Mouse (Mus musculus) intestine, embryonic 14.5 days (tissue): ENCODE measurements around the gene Bcat2. TPM values are rescaled to one million over a fixed set of nuclear protein-coding genes. Genes with fewer than 3 reads are reported as not detected.

ENCODE experiments used
- ATAC-seq: fragments of 200-750 bp; cut with Nextera tagmentation; replicated peaks from 2 replicates; pipeline ENCODE4 v1.8.0; 2017; ENCODE audit warnings: low read depth, moderate number of reproducible peaks, moderate TSS enrichment, moderate library complexity; ENCODE audit not compliant: low FRiP score, low TSS enrichment
- DNase-seq: peaks from one replicate; pipeline ENCODE4 v3.0.0-alpha.2; 2018; ENCODE audit warnings: low spot score
- H3K27ac ChIP-seq: fragments of 300-500 bp; sonication (generic); 2 replicates; pipeline ENCODE4 v1.5.1; 2014; ENCODE audit warnings: low read depth, mild to moderate bottlenecking, control low read depth
- H3K27me3 ChIP-seq: fragments of 300-500 bp; sonication (generic); replicated peaks from 2 replicates; pipeline ENCODE4 v1.6.1; 2014; ENCODE audit warnings: low read length, control low read depth; ENCODE audit not compliant: control insufficient read depth, insufficient read depth
- H3K36me3 ChIP-seq: fragments of 300-500 bp; sonication (generic); 2 replicates; pipeline ENCODE4 v1.6.1; 2014; ENCODE audit warnings: low read length, control low read depth; ENCODE audit not compliant: control insufficient read depth, insufficient read depth
- H3K4me1 ChIP-seq: fragments of 300-500 bp; sonication (generic); replicated peaks from 2 replicates; pipeline ENCODE4 v1.6.1; 2014; ENCODE audit warnings: low read length, control low read depth, mixed read lengths; ENCODE audit not compliant: control insufficient read depth, insufficient read depth
- H3K4me2 ChIP-seq: fragments of 300-500 bp; sonication (generic); 2 replicates; pipeline ENCODE4 v1.6.1; 2014; ENCODE audit warnings: low read length
- H3K4me3 ChIP-seq: fragments of 300-500 bp; sonication (generic); 2 replicates; pipeline ENCODE4 v1.5.1; 2014; ENCODE audit warnings: low read depth, low read length, control low read depth, mixed read lengths
- H3K9ac ChIP-seq: fragments of 300-500 bp; sonication (generic); 2 replicates; pipeline ENCODE4 v1.6.1; 2014; ENCODE audit warnings: mild to moderate bottlenecking, low read length
- H3K9me3 ChIP-seq: fragments of 300-500 bp; sonication (generic); 2 replicates; pipeline ENCODE4 v1.6.1; 2016; ENCODE audit warnings: low read length, control low read depth; ENCODE audit not compliant: control insufficient read depth
- WGBS: fragments of 180-500 bp; shearing (Covaris S2); extraction: QIAGEN DNeasy Blood & Tissue Kit; methylation state at CpG from one replicate; pipeline ENCODE4 v1.1.7; 2014; 5-methylcytosine and 5-hydroxymethylcytosine counted together
- polyA plus RNA-seq: library from polyadenylated mRNA; unstranded; fragments of >200 nt; fragmentation: Nextera tagmentation; extraction: Ambion mirVana; gene quantifications from 2 replicates; pipeline ENCODE4 v1.2.1, GENCODE M21; 2014

The Bcat2 gene
- polyA plus RNA-seq, 1 experiment from 2014 or later = 60.1 TPM

DNA sequence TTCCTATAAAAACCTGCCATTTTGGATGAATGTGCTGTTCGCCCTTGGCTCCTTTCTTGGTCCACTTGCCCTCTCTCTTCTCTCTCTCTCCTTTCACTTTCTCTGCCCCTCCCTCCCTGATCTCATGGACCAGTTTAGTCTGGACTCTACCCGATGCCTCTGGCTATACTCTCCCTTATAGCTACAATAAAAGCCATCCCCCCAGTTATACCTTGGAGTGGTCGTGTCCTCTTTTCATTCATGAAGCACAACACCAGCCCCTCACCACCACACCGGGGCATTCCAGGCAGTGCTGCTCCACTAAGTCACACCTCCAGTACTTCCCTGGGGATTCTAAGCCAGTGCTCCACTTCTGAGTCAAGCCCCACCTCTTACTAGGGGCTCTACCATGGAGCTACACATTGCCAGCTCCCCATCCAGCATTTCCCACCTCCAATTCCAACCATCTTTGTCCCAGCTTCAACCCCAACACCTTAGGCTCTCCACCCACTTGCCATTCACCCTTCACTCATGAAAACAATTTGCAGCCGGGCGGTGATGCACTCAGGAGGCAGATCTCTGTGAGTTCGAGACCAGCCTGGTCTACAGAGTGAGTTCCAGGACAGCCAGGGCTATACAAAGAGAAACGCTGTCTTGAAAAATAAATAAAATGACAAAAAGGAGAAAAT, 2.7 kb upstream of the Bcat2 start:
- Histone ChIP-seq H3K9me3 (no peaks in the 10 kb centered on the region), H3K4me1 (peaks cover 28% of the 10 kb centered on the region), H3K27ac (peak overlapping the region; percentile 79), H3K9ac (no peak overlapping the region), H3K27me3 (no peaks in the 10 kb centered on the region), H3K4me3 (peak overlapping the region; percentile 48; the same call in 1 of the 2 replicates), H3K36me3 (no peaks in the 10 kb centered on the region), H3K4me2 (peak overlapping the region; percentile 69)
- 75% methylated on average over 8 of the region's 8 CpGs for WGBS
- DNase-seq = no peak
- ATAC-seq = no peak

DNA sequence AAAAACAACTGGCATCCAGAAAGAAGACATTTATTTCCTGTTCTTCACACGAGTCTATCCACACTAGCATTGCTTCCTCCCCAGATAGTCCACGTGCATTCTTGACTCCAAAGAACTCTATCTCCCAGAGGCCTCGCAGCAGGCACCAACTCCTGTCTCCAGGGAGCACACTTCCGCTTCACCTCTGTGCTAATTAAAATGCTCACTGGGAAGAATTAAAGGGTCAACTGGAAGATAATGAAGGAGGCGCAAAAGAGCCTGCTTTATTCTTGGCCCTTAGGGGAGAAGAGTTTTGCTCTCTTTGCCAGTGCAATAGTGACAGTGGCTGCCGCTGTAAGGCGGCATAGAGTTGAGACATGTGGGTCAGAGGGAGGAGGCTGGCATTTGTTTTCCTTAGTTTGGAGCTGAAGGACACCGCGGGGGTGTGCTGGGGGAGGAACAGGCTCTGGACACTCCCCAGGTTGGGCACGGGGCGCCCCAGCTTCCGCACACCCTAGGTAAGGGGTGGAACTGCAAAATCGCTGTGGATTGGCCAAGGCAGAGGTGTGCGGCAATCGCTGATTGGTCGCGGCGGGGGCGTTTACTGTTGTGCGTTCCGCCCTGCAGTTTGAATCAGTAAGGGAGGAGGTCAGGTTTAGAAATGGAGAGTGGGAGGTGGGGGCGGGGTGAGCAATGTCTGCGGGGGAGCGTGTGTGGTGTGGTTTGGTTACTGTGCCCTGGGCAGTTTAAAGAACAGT, 2.0 kb upstream of the Bcat2 start:
- H3K4me1 ChIP-seq = peaks cover 27% of the 10 kb centered on the region
- ATAC-seq (peak; percentile 95), DNase-seq (peak; percentile 87)
- H3K9me3 ChIP-seq = no peaks in the 10 kb centered on the region
- H3K27ac ChIP-seq = peak overlapping the region; percentile 79
- no peaks in the 10 kb centered on the region for H3K27me3 ChIP-seq
- H3K9ac ChIP-seq = peak overlapping the region; percentile 46
- 2% methylated on average over 24 of the region's 24 CpGs for WGBS
- H3K4me3 ChIP-seq = peak overlapping the region; percentile 48
- no peaks in the 10 kb centered on the region for H3K36me3 ChIP-seq
- H3K4me2 ChIP-seq = peak overlapping the region; percentile 69

DNA sequence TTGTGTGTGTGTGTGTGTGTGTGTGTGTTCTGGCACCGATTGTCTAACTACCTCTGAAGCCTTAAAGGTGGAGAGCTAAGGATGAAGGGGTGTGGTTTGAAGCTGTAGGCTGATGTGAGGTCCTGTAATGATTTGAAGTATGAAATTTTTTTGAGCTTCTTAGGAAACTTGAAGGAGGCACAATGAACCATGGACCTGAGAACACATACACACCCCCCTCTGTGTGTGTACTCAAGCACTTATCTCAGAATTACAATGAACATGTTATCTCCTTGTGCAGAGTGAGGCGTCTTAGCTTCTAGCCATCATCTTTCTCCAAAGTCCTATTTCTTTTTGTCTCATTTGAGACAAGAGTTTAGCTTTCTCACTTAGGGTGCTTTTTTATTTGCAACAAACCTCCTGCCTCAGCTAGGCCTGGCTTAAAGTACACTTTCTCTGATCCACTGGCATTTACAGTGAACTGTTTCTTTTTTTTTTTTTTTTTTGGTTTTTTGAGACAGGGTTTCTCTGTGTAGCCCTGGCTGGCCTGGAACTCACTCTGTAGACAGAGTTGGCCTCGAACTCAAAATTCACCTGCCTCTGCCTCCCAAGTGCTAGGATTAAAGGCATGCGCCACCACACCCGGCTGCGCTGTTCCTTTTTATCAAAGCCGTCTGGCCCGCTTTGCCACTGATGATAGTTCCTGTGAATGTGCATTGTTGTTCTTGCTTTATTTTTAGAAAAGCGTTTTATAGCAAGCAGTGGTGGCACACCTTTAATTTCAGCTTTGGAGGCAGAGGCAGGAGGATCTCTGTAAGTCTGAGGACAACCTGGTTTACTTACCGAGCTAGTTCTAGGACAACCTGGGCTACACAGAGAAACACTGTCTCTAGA, 1.1 kb upstream of the Bcat2 start:
- no peaks in the 10 kb centered on the region for H3K27me3 ChIP-seq
- H3K27ac ChIP-seq = peak overlapping the region; percentile 79
- ATAC-seq = peak; percentile 21
- no peak for DNase-seq
- peaks cover 27% of the 10 kb centered on the region for H3K4me1 ChIP-seq
- H3K4me3 ChIP-seq = peak overlapping the region; percentile 48
- WGBS = 76% methylated on average over 10 of the region's 10 CpGs
- H3K36me3 ChIP-seq = 0 out of 2 replicates have a peak, but pooled peaks cover 3% of the 10 kb centered on the region
- H3K4me2 ChIP-seq = peak overlapping the region; percentile 69
- no peaks in the 10 kb centered on the region for H3K9me3 ChIP-seq
- no peak overlapping the region for H3K9ac ChIP-seq

DNA sequence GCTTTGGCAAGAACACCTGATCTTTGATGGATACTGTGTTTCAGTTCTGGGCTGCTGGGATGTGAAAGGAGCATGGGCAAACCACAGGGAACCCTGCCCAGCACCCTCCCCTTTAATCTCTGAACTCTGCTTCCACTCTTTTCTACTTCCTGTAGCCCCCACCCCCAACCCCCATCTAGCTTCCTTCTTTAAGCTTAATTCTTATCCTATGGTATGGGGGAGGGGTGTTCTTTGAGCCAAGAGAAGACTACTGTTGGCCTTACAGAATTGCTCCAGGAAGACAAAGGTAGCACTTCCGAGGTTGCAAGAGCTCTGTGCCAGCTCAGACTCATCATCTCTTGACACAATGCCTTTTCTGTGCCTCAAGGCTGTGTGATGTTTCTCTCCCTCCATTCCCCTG, 2.0 kb downstream of the Bcat2 start:
- DNase-seq (no peak), ATAC-seq (no peak)
- Histone ChIP-seq H3K4me1 (peaks cover 27% of the 10 kb centered on the region), H3K9me3 (no peaks in the 10 kb centered on the region), H3K4me3 (no peak overlapping the region), H3K27ac (no peak overlapping the region), H3K36me3 (peaks cover 11% of the 10 kb centered on the region), H3K4me2 (no peak overlapping the region), H3K27me3 (no peaks in the 10 kb centered on the region), H3K9ac (no peak overlapping the region)
- WGBS = 53% methylated on average over 1 of the region's 1 CpGs

DNA sequence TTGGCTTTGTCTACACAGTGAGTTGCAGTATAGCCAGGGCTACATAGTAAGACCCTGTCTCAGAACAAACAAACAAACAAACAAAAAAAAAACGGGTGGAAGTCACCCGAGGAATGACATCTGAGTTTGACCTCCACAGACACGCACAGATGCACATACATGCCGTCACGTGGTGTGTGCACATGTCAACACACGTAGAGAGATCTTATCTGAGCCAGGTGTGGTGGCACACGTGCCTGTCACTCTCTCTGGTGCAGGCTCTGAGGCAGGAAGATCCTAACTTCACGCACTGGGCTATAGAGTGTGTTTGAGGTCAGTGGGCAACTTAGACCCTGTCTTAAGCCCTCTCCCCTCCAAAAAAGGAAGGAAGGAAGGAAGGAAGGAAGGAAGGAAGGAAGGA, 4.0 kb downstream of the Bcat2 start:
- no peak for ATAC-seq
- Histone ChIP-seq H3K4me1 (peaks cover 19% of the 10 kb centered on the region), H3K9me3 (no peaks in the 10 kb centered on the region), H3K9ac (no peak overlapping the region), H3K27me3 (no peaks in the 10 kb centered on the region), H3K4me3 (no peak overlapping the region), H3K4me2 (no peak overlapping the region), H3K27ac (no peak overlapping the region), H3K36me3 (peaks cover 18% of the 10 kb centered on the region)
- 82% methylated on average over 8 of the region's 8 CpGs for WGBS
- no peak for DNase-seq

DNA sequence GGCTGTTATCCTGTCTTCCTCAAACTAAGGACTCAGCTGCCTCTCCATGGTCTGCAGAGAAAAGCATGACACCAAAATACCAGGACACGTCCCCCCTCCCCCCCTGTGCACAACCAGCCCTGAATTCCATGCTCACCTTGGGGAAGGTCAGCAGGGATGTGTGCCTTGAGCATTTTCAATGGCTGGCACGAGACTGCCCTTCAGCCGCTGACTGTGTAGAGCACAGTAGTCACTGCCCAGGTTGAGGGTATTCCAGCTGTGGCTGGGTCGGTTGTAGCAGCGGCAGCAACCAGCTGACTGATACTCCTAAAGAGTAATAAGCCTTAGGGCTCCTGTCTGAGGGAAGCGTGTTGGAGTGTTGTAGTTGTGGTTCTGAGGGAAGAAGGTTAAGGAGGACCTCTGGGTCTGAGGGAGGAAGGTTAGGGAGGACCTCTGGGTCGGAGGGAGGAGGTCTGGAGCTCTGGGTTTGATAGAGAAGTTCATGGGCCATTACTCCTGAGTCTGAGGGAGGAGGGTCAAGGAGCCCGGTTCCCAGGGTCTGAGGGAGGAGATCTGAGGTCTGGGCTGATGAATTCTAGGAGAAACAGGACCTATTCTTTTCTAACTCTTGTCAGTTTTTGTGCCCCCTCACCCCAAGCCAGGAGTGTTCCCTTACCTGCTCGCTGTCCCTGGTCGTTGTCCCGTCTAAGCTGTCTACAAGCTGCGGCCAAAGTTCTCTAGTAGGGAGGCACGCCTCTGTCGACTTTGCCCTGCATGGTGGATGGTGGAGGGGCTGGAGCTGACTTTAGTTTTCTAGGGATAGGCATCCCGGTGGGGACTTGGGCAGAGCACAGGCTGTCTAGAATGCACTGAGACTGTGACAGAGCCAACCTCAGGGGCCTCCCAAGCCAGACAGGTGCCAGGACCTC, 4.8 kb downstream of the Bcat2 start:
- ATAC-seq (no peak; the same call in 1 of the 2 replicates), DNase-seq (no peak)
- peaks cover 18% of the 10 kb centered on the region for H3K36me3 ChIP-seq
- H3K9me3 ChIP-seq = no peaks in the 10 kb centered on the region
- WGBS = 75% methylated on average over 15 of the region's 15 CpGs
- no peak overlapping the region for H3K9ac ChIP-seq
- 0 out of 2 replicates have a peak overlapping the region, but pooled peaks have one; percentile 11 for H3K4me2 ChIP-seq
- no peak overlapping the region for H3K4me3 ChIP-seq
- H3K4me1 ChIP-seq = peaks cover 19% of the 10 kb centered on the region
- H3K27me3 ChIP-seq = no peaks in the 10 kb centered on the region
- no peak overlapping the region for H3K27ac ChIP-seq

DNA sequence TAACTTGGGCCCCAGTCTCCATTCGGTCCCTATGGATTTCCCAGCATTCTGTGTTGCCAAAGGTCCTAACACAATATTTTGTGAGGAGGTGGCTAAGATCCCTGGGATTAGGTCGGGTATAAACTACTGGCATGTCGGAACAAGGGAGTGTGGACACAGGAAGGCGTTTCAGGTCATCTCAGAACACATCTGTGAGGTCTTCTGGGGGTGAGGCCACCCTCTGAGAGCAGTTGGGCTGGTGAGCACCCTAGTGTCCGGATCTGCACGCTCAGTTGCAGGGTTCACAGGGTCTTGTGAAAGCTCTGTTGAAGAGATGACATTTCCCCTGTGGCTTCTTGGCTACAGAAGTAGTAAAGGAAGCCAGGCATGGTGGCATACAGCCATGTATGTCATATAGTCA, 16.0 kb downstream of the Bcat2 start:
- 91% methylated on average over 6 of the region's 6 CpGs for WGBS

More for the DNA sequence above, 16.0 kb downstream of the Bcat2 start:
- no peak overlapping the region for H3K27ac ChIP-seq
- H3K27me3 ChIP-seq = no peaks in the 10 kb centered on the region
- no peak overlapping the region for H3K4me2 ChIP-seq
- ATAC-seq = no peak
- no peaks in the 10 kb centered on the region for H3K4me1 ChIP-seq
- no peak for DNase-seq
- no peak overlapping the region for H3K4me3 ChIP-seq
- no peak overlapping the region for H3K9ac ChIP-seq
- no peaks in the 10 kb centered on the region for H3K9me3 ChIP-seq
- H3K36me3 ChIP-seq = peaks cover 20% of the 10 kb centered on the region
